Comparison of ENCODE assay signal across 1 mouse cellular context in genomic region chr2:30123729-30124471, GRCm38 (mm10).
TF ChIP-seq lines count a peak whose summit lies in the region.

No protein-coding gene starts in this region.

TF ChIP-seq in CH12.LX, 34 proteins besides CTCF, POLR2A, EP300 and RAD21 (continued from another document):
- no peak for TF ChIP-seq ZNF384 (IDR thresholded peaks at IDR 0.05; ENCODE audit: low read depth, low read length)
- TF ChIP-seq RCOR1 (conservative IDR thresholded peaks at IDR 0.05; ENCODE audit: low read depth, low read length): no peak
